8 mouse cellular contexts compared by ENCODE assay signal in genomic region chr2:18065708-18066030, GRCm38 (mm10). TPM values are rescaled to one million over a fixed set of nuclear protein-coding genes. Genes with fewer than 3 reads are reported as not detected.
DNase-seq lines count a peak whose midpoint lies in the region; ATAC-seq and TF ChIP-seq lines count a peak whose summit lies in the region.

No protein-coding gene starts in this region.

- H3K27me3 ChIP-seq in embryonic facial prominence, embryonic 13.5 days, result no peaks in the 10 kb centered on the region
- no peaks in the 10 kb centered on the region for H3K27me3 ChIP-seq in intestine, embryonic 15.5 days (replicated peaks)
- no peaks in the 10 kb centered on the region for H3K27me3 ChIP-seq in neural tube, embryonic 12.5 days (replicated peaks)

- peaks cover 12% of the 10 kb centered on the region for H3K4me1 ChIP-seq in embryonic facial prominence, embryonic 13.5 days
- peaks cover 6% of the 10 kb centered on the region for H3K4me1 ChIP-seq in intestine, embryonic 15.5 days (replicated peaks)
- H3K4me1 ChIP-seq in neural tube, embryonic 12.5 days, result peaks cover 13% of the 10 kb centered on the region

- TF ChIP-seq CTCF in left cerebral cortex, adult 2 months (IDR thresholded peaks at IDR 0.05), result no peak

- no peaks in the 10 kb centered on the region for H3K9me3 ChIP-seq in embryonic facial prominence, embryonic 13.5 days
- no peaks in the 10 kb centered on the region for H3K9me3 ChIP-seq in intestine, embryonic 15.5 days
- H3K9me3 ChIP-seq in neural tube, embryonic 12.5 days, result no peaks in the 10 kb centered on the region

- peak overlapping the region; percentile 98 for H3K9ac ChIP-seq in embryonic facial prominence, embryonic 13.5 days
- peak overlapping the region; percentile 64 for H3K9ac ChIP-seq in intestine, embryonic 15.5 days
- peak overlapping the region; percentile 74 for H3K9ac ChIP-seq in neural tube, embryonic 12.5 days

- H3K27ac ChIP-seq in left cerebral cortex, adult 2 months, result peak overlapping the region; percentile 71
- peak overlapping the region; percentile 99 for H3K27ac ChIP-seq in embryonic facial prominence, embryonic 13.5 days
- peak overlapping the region; percentile 75 for H3K27ac ChIP-seq in intestine, embryonic 15.5 days
- peak overlapping the region; percentile 70 for H3K27ac ChIP-seq in neural tube, embryonic 12.5 days

- no peak for ATAC-seq in embryonic facial prominence, embryonic 13.5 days (ENCODE audit: insufficient number of reproducible peaks, insufficient read depth, low FRiP score, low TSS enrichment, low read depth)
- ATAC-seq in intestine, embryonic 15.5 days, result no peak
- no peak; the same call in none of the 2 replicates for ATAC-seq in neural tube, embryonic 12.5 days (ENCODE audit: low FRiP score, low read depth)

- H3K4me2 ChIP-seq in embryonic facial prominence, embryonic 13.5 days, result peak overlapping the region; percentile 75
- H3K4me2 ChIP-seq in intestine, embryonic 15.5 days (replicated peaks), result peak overlapping the region; percentile 70
- peak overlapping the region; percentile 93 for H3K4me2 ChIP-seq in neural tube, embryonic 12.5 days (replicated peaks)

- peaks cover 11% of the 10 kb centered on the region for H3K36me3 ChIP-seq in embryonic facial prominence, embryonic 13.5 days
- no peaks in the 10 kb centered on the region for H3K36me3 ChIP-seq in intestine, embryonic 15.5 days
- H3K36me3 ChIP-seq in neural tube, embryonic 12.5 days, result peaks cover 6% of the 10 kb centered on the region

- peak overlapping the region; percentile 92 for H3K4me3 ChIP-seq in left cerebral cortex, adult 2 months
- peak overlapping the region; percentile 78 for H3K4me3 ChIP-seq in embryonic facial prominence, embryonic 13.5 days
- H3K4me3 ChIP-seq in intestine, embryonic 15.5 days (replicated peaks), result peak overlapping the region; percentile 91
- H3K4me3 ChIP-seq in neural tube, embryonic 12.5 days, result peak overlapping the region; percentile 83

- 2% methylated on average over 6 of the region's 6 CpGs for WGBS in embryonic facial prominence, embryonic 13.5 days
- WGBS in intestine, embryonic 15.5 days, result 6% methylated on average over 6 of the region's 6 CpGs
- 6% methylated on average over 6 of the region's 6 CpGs for WGBS in neural tube, embryonic 12.5 days

- intact Hi-C loops in left cerebral cortex, adult 2 months (cut with DNase I), result no loop called here
- intact Hi-C loops in left cerebral cortex, postnatal 14 days (cut with DNase I), result no loop called here

- no peak for DNase-seq in left cerebral cortex, adult 2 months (ENCODE audit: extremely low spot score in 1 of 2, low spot score in 2 of 2)
- no peak for DNase-seq in left cerebral cortex, adult 11 months (ENCODE audit: low spot score)
- no peak for DNase-seq in left cerebral cortex, postnatal 14 days (ENCODE audit: low spot score in 2 of 2)
- DNase-seq in kidney, postnatal 4 days, result no peak
- DNase-seq in yolk sac, embryonic 10.5 days (ENCODE audit: low spot score), result no peak

RNA-seq across cellular contexts. Expression of gene Mllt10, which starts 10.6 kb away (rescaled TPM):
- total RNA-seq in left cerebral cortex, adult 2 months (2021), result 10 to 100 TPM; 51.6 to 52.1 TPM
- 67.2 and 73.6 TPM in 2 replicates for polyA plus RNA-seq in embryonic facial prominence, embryonic 13.5 days (2015; fragmentation: Nextera tagmentation; extraction: Ambion mirVana)
- 55.5 TPM in 2 replicates for polyA plus RNA-seq in intestine, embryonic 15.5 days (2015; fragmentation: Nextera tagmentation; extraction: Ambion mirVana)
- polyA plus RNA-seq in neural tube, embryonic 12.5 days (2016; fragmentation: Nextera tagmentation; extraction: Ambion mirVana), result 60.5 and 67.2 TPM in 2 replicates
- 10 to 100 TPM; 47.7 TPM for total RNA-seq in left cerebral cortex, postnatal 14 days (2021)

RNA-seq across cellular contexts. Expression of gene Skida1, which starts 16.8 kb away (rescaled TPM):
- total RNA-seq in left cerebral cortex, adult 2 months (2021), result 1 to 10 TPM; 7.4 to 8.0 TPM
- 8.3 and 9.8 TPM in 2 replicates for polyA plus RNA-seq in embryonic facial prominence, embryonic 13.5 days (2015; fragmentation: Nextera tagmentation; extraction: Ambion mirVana)
- polyA plus RNA-seq in intestine, embryonic 15.5 days (2015; fragmentation: Nextera tagmentation; extraction: Ambion mirVana), result 3.2 and 3.6 TPM in 2 replicates
- polyA plus RNA-seq in neural tube, embryonic 12.5 days (2016; fragmentation: Nextera tagmentation; extraction: Ambion mirVana), result 13.2 and 13.4 TPM in 2 replicates
- total RNA-seq in left cerebral cortex, postnatal 14 days (2021), result 1 to 10 TPM; 7.1 to 8.1 TPM

RNA-seq across cellular contexts. Expression of gene A930004D18Rik, which starts 28.1 kb away (rescaled TPM):
- total RNA-seq in left cerebral cortex, adult 2 months (2021), result 1 to 10 TPM; 2.7 to 5.0 TPM
- polyA plus RNA-seq in embryonic facial prominence, embryonic 13.5 days (2015; fragmentation: Nextera tagmentation; extraction: Ambion mirVana), result 13.7 and 15.0 TPM in 2 replicates
- 11.8 and 12.6 TPM in 2 replicates for polyA plus RNA-seq in intestine, embryonic 15.5 days (2015; fragmentation: Nextera tagmentation; extraction: Ambion mirVana)
- 17.1 and 17.6 TPM in 2 replicates for polyA plus RNA-seq in neural tube, embryonic 12.5 days (2016; fragmentation: Nextera tagmentation; extraction: Ambion mirVana)
- 1 to 10 TPM; 1.5 to 1.6 TPM for total RNA-seq in left cerebral cortex, postnatal 14 days (2021)
